Mouse (Mus musculus) liver, embryonic 14.5 days (tissue): ENCODE data around the gene Snapin. TPM values are rescaled to one million over a fixed set of nuclear protein-coding genes. Genes with fewer than 3 reads are reported as not detected.

Experiments
- ATAC-seq: fragments of 200-750 bp; cut with Nextera tagmentation; 2 replicates; pipeline ENCODE4 v1.8.0; 2017; ENCODE audit warnings: moderate number of reproducible peaks, mild to moderate bottlenecking, moderate library complexity; ENCODE audit not compliant: insufficient read depth
- DNase-seq, 3 experiments: peaks; one replicate each; pipeline ENCODE4 v3.0.0-alpha.2; 2012 to 2013; ENCODE audit warnings: low read depth in 3 of 3, low spot score in 3 of 3
- H3K27ac ChIP-seq: fragments of 300-500 bp; sonication (generic); 2 replicates; pipeline ENCODE4 v1.5.1; 2014; ENCODE audit warnings: moderate library complexity, mild to moderate bottlenecking, control low read depth, inconsistent platforms
- H3K27me3 ChIP-seq: fragments of 300-500 bp; sonication (generic); 2 replicates; pipeline ENCODE4 v1.6.1; 2014; ENCODE audit warnings: mild to moderate bottlenecking, low read length, moderate library complexity; ENCODE audit not compliant: control insufficient read depth, insufficient read depth
- H3K36me3 ChIP-seq: fragments of 300-500 bp; sonication (generic); replicated peaks from 2 replicates; pipeline ENCODE4 v1.6.1; 2014; ENCODE audit warnings: low read depth; ENCODE audit not compliant: control insufficient read depth, insufficient read depth
- H3K4me1 ChIP-seq, 2 experiments: fragments of 200-500 bp in 1 of 2; fragments of 300-500 bp in 1 of 2; sonication (generic) in 1 of 2; replicated peaks; 2 replicates each; pipeline ENCODE4 v1.6.1; 2012 to 2014; ENCODE audit warnings: antibody characterized with exemption in 1 of 2, inconsistent platforms in 1 of 2, low read length in 1 of 2; ENCODE audit not compliant: control insufficient read depth in 2 of 2, insufficient read depth in 2 of 2
- H3K4me2 ChIP-seq: fragments of 300-500 bp; sonication (generic); 2 replicates; pipeline ENCODE4 v1.6.1; 2014; ENCODE audit warnings: low read depth, mild to moderate bottlenecking, control low read depth, moderate library complexity
- H3K4me3 ChIP-seq, 2 experiments: fragments of 200-500 bp in 1 of 2; fragments of 300-500 bp in 1 of 2; sonication (generic) in 1 of 2; 2 replicates each; pipeline ENCODE4 v1.5.1; 2012 to 2014; ENCODE audit warnings: low read depth in 2 of 2, low read length in 2 of 2, mild to moderate bottlenecking in 2 of 2, control low read depth in 1 of 2, inconsistent platforms in 1 of 2, moderate library complexity in 1 of 2; ENCODE audit not compliant: insufficient read depth in 1 of 2
- H3K9ac ChIP-seq: fragments of 300-500 bp; sonication (generic); replicated peaks from 2 replicates; pipeline ENCODE4 v1.6.1; 2014; ENCODE audit warnings: mild to moderate bottlenecking, control low read depth, moderate library complexity
- H3K9me3 ChIP-seq: fragments of 300-500 bp; sonication (generic); 2 replicates; pipeline ENCODE4 v1.6.1; 2016; ENCODE audit warnings: low read length, mixed read lengths; ENCODE audit not compliant: control insufficient read depth
- CTCF ChIP-seq: IDR thresholded peaks from 2 replicates; pipeline ENCODE4 v1.5.1; 2016; ENCODE audit warnings: antibody characterized with exemption, low read depth, control low read depth
- EP300 ChIP-seq: IDR thresholded peaks from 2 replicates; pipeline ENCODE4 v1.6.1; 2016; ENCODE audit warnings: antibody characterized with exemption, low read depth
- WGBS: fragments of 180-500 bp; shearing (Covaris S2); extraction: QIAGEN DNeasy Blood & Tissue Kit; methylation state at CpG from one replicate; pipeline ENCODE4 v1.1.7; 2014; ENCODE audit not compliant: insufficient replicate concordance; 5-methylcytosine and 5-hydroxymethylcytosine counted together
- polyA plus RNA-seq, 2 experiments: library from polyadenylated mRNA; depleted of rRNA in 1 of 2; stranded (reverse) in 1 of 2; unstranded in 1 of 2; fragments of >200 nt; fragmentation: Nextera tagmentation in 1 of 2; extraction: Ambion mirVana in 1 of 2; gene quantifications; 2 replicates each; pipeline versions ENCODE4 v1.2.1 to v1.2.3; 2012 to 2014

The Snapin gene
- polyA plus RNA-seq, 2 experiments, result 9.3 to 17.0 TPM

DNA sequence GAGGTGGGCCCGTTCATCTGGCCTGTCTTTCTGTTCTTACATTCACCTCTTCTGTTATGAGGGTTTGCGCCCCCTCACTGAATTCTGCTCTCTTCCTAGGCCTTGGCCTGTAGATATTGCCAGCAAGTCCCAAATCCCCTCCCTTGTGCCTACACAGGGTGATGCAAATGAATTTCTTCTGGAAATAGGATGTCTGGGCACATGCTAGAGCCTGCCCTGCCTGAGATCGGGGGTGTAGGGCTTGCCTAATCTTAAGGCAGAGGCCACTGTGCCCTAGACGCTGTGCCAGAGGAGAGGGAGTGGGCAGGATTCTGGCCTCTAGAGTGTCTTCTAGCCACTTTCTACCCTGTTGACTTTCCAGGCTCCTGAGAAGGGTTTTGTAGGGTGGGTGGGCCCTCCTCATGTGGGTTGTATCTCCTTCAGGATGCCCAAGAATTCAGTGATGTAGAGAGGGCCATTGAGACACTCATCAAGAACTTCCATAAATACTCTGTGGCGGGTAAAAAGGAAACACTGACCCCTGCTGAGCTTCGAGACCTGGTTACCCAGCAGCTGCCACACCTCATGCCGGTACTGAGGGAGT is 36.5 kb upstream of the Snapin start:
- H3K9ac ChIP-seq, result no peak overlapping the region
- no peaks in the 10 kb centered on the region for H3K9me3 ChIP-seq
- no peak overlapping the region for H3K4me2 ChIP-seq
- no peak for TF ChIP-seq EP300
- TF ChIP-seq CTCF, result no peak
- DNase-seq (no peak), ATAC-seq (no peak)
- no peak overlapping the region for H3K27ac ChIP-seq
- no peak overlapping the region for H3K4me3 ChIP-seq
- 56% methylated on average over 7 of the region's 7 CpGs for WGBS
- H3K36me3 ChIP-seq, result no peaks in the 10 kb centered on the region
- no peaks in the 10 kb centered on the region for H3K4me1 ChIP-seq
- H3K27me3 ChIP-seq, result no peaks in the 10 kb centered on the region

DNA sequence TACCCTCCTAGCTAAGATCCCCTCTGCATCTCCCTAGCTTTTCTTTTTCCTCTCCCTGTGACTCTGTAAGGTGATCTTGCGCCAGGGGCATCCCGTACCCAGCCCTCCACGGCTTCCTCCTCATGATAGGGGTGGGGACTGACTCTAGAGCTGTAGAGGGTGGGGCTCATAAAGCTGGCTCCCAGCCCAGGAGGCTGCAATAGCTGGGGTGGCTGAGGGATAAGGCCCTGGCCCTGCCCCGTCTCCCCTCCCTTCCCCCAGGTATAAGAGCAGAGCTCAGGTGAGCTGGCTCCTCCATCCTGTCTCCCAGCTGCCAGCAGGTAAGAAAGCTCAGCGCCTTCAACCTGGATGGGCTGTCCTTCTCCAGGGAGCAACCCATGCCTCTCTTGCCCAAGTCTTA is 35.7 kb upstream of the Snapin start, which contains the start of gene S100a14:
Gene S100a14 (plus strand): TSS at position 277 of the 400 bp plus-strand sequence.
- no peak for ATAC-seq
- H3K4me1 ChIP-seq, result no peaks in the 10 kb centered on the region
- H3K9ac ChIP-seq, result no peak within 1 kb of the TSS
- no peaks in the 10 kb centered on the region for H3K36me3 ChIP-seq
- no peak within 1 kb of the TSS for H3K4me2 ChIP-seq
- H3K27me3 ChIP-seq, result no peaks in the 10 kb centered on the region
- no peak for TF ChIP-seq CTCF
- no peak for TF ChIP-seq EP300
- no peaks in the 10 kb centered on the region for H3K9me3 ChIP-seq
- WGBS, result 40% methylated on average over 5 of the region's 5 CpGs
- H3K27ac ChIP-seq, result no peak within 1 kb of the TSS
- DNase-seq, result no peak
- no peak within 1 kb of the TSS for H3K4me3 ChIP-seq

DNA sequence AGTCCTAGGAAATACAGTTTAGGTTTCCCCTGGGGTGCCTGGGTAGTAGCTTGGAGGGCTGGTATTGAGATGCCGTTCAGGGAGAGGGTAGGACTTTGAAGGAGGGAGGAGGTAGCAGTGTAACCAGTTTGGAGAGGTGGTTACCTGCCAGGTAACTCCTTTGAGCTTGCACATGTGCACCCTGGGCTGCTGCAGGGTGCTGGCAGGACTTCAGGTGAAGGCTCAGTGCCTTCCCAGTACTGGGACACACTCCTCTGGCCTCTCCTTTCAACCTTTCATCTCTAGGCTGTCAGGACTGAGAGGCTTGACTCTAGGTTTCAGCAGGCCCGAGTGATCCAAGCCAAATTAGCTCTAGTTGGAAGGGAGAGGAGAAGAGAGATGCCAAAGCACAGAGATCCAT is 35.2 kb upstream of the Snapin start:
- Histone ChIP-seq H3K4me3 (no peak overlapping the region), H3K9ac (no peak overlapping the region), H3K4me2 (no peak overlapping the region), H3K27ac (no peak overlapping the region), H3K4me1 (no peaks in the 10 kb centered on the region), H3K9me3 (no peaks in the 10 kb centered on the region), H3K36me3 (no peaks in the 10 kb centered on the region), H3K27me3 (no peaks in the 10 kb centered on the region)
- no peak for DNase-seq
- ATAC-seq, result no peak
- 57% methylated on average over 2 of the region's 2 CpGs for WGBS
- no peak for TF ChIP-seq CTCF
- TF ChIP-seq EP300, result no peak

DNA sequence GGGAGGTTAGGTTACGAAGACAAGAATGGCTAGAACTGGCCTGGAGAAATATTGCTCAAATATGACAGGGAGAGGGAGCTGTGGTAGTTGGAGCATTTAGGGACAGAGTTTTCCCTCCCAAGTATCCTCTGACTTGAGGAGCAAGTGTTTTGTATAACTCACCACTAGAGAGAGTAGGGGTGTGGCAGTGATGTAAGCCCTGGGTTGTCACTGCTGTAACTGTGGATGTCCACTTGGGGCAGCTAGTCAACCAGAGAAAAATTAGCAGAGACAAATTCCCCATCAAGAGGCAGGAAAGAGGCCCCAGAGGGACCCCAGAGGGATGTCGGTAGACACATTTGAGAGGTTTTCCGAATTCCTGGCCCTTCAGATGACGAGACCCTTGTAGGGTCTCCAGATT is 34.6 kb upstream of the Snapin start:
- ATAC-seq, result no peak
- WGBS, result 43% methylated on average over 4 of the region's 4 CpGs
- no peak for TF ChIP-seq EP300
- TF ChIP-seq CTCF, result peak; percentile 72
- Histone ChIP-seq H3K27me3 (no peaks in the 10 kb centered on the region), H3K4me2 (no peak overlapping the region), H3K36me3 (no peaks in the 10 kb centered on the region), H3K9ac (no peak overlapping the region), H3K27ac (no peak overlapping the region), H3K9me3 (no peaks in the 10 kb centered on the region), H3K4me1 (no peaks in the 10 kb centered on the region), H3K4me3 (no peak overlapping the region)
- DNase-seq, result peak in 2 of 3 experiments; percentile 37 to 39

DNA sequence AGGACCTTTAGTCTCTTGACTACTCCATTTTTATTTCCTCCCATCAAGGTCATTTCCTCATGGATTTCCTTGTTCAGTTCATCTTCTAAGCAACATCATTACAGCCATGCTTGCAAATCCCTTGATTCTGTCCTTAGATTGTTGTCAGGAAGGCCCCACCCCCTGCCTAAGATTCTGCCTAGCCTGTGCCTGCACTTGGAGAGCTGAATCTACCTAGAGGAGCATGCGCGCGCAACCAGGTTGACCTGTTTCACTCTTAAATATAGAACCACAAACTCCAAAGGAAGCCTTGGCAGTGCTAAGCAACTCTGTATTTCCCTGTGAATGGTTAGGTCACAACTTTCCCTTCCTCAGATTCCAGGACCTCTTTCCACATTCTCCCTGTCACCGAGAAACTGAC is 26.9 kb upstream of the Snapin start:
- H3K9ac ChIP-seq, result no peak overlapping the region
- ATAC-seq (no peak), DNase-seq (no peak)
- peaks cover 5 to 19% of the 10 kb centered on the region in 2 experiments for H3K4me1 ChIP-seq
- no peaks in the 10 kb centered on the region for H3K9me3 ChIP-seq
- H3K27ac ChIP-seq, result no peak overlapping the region
- no peak for TF ChIP-seq EP300
- no peak for TF ChIP-seq CTCF
- 89% methylated on average over 4 of the region's 4 CpGs for WGBS
- H3K4me2 ChIP-seq, result no peak overlapping the region
- H3K36me3 ChIP-seq, result no peaks in the 10 kb centered on the region
- H3K4me3 ChIP-seq, result no peak overlapping the region
- H3K27me3 ChIP-seq, result no peaks in the 10 kb centered on the region; the same call in 1 of the 2 replicates
